Mouse (Mus musculus) v-Abl transformed pro-B cells (cell line): ENCODE data around the gene Gm44502.

Experiments
- in situ Hi-C, 2 experiments: fragments of 400-800 bp; cut with MboI; formaldehyde crosslinking; loops; one replicate each; pipeline ENCODE4 v1.15.1; 2025; ENCODE audit not compliant: unreplicated experiment in 2 of 2

Gene Gm44502

DNA sequence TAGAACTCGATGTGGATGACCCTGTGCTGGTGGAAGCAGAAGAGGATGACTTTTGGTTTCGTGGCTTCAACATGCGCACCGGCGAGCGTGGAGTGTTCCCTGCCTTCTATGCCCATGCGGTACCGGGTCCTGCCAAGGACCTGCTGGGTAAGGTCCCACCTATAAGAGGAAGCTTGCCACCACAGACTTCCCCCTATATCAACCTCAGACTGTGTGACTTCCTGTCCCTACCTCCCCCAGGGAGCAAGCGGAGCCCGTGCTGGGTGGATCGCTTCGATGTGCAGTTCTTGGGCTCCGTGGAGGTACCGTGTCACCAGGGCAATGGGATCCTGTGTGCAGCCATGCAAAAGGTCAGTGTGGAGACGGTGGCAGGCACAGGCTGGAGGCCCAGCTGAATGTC, 29.4 kb upstream of the Gm44502 start:
- in situ Hi-C loops = no loop called here

DNA sequence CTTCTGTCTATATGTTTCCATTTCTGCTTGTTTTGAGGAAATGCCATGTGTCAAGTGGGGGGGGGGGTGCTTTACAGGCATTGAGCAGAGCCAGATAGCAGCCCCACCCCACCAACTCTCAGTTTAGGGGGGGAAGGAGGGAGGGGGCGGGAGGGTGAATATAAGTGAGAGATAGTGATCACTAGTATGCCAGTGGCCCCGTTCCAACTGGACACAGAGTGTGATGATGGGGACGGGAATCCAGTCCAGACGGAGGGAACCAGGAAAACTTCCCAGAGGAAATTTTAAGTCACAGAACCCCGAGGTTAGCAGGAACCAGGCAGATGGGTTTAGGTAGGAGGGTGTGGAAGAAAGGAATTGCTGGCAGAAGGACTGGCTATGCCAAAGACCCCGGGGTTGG, 26.1 kb upstream of the Gm44502 start:
- in situ Hi-C loops = no loop called here

DNA sequence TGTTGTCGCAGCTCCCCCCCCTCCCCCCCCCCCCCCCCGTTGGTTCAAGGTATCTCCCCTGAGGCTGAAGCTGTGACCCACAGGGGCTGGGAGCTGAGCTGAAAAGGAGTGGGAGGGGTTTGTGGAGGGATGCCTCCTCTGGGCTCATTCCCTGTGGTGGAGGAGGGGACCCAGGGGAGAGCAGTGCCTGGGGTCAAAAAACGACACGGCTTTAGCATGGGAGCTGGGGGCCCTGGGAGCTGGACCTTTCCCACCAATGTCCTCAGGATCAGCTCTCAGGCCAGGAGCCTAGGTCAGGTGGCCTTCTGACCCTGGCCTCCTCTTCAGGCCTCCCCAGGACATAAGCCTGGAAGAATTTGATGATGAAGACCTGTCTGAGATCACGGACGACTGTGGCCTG, 25.4 kb upstream of the Gm44502 start:
- in situ Hi-C loops = no loop called here

DNA sequence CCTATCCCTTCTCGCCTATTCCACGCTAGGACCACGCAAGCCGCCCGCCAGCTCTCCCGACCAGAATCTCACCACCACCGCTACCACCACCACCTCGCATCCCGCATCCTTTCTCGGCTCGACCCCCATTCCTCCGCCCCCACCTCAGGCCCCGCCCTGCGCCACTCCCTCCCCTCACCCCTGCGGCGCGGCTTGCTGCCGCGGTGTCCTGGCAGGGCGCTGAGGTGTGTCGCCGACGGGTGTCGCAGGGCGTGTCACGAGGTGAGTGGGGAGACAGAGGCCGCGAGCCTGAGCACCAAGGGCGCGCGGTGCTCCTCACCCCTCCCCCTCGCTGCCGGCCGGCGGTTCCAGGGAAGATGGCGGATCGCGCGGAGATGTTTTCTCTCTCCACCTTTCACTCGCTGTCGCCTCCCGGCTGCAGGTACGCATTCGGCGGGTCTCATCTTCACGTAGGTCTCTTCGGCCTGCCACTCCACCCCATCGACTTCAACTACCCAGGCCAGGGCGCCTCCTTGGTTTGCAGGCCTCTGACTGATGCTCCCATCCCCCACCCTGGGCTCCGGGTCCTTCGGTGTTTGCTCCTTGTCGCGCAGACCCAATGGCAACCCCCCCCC, 24.5 kb upstream of the Gm44502 start, which contains the start of gene Mapk8ip2:
Gene Mapk8ip2, plus strand, starts transcription at position 49 of the 614 bp plus-strand sequence.
- in situ Hi-C loops = no loop called here

DNA sequence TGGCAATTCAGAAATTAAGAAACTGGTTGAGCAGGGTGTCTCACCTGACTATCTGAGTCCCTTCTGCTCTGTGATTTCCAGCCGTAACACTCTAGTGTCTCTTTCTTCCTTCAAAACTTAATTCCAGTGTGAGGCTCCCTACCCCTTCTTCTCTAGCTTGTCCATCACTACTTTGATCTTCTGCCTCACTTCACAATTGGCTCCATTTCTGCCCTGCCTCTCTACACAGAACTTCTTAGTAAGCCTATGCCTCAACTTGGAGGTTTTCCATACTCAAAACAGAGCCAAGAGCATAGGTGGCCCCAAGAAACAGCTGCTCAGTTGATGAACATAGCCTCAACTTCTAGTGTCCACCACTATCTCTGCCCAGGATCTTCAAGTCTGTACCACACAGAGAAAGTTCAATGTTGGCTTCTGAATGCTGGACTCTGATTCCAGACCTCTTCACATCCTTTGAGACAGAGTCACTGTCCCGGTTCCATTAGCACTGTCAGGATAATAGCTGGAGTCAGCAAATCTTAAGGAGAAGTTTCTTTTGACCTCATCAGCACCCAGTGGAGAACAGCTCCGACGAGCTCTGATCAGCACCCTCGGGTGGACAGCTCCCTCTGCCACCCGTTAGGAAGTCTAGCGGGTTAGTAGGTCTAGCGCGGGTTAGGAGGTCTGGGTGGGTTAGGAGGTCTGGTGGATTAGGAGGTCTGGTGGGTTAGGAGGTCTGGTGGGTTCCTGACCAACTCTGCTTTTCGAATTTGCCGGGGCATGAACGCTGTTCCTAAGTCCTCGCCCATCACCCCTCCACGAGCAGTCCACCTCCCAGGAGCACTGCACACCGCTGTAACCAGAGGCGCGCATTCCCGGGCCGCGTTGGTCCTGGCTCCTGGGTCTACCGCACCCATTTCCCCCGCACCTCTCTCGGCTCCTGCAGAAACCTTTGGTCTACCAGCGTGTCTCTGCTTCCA, 23.7 kb upstream of the Gm44502 start:
- in situ Hi-C loops = no loop called here

DNA sequence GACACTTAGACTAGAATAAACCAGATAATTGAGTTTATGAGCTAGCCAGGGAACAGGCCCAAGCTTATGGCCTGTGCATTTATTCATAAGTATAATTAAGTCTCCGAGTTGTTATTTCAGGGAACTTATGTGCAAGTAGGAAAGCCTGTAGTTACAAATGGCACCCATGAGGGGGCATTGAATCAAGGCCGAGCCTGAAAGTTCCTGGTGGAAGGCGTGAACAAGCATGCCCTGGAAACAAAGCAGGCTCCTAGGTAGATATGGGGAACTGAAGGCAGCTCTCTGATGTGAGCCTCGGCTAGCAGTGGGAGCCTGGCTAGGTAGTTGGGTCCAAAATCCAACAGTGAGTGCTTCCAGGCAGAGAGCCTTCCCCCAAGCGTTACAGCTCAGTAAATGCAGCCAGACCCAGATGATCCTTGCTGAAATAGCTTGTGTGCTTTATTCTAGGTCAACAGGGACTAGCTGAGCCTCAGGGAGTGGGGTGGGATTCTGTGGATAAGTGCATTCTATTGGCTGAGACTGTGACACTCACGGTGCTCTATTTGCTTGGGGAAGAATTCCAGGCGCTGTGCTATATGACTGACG, 13.1 kb upstream of the Gm44502 start:
- in situ Hi-C loops = no loop called here

DNA sequence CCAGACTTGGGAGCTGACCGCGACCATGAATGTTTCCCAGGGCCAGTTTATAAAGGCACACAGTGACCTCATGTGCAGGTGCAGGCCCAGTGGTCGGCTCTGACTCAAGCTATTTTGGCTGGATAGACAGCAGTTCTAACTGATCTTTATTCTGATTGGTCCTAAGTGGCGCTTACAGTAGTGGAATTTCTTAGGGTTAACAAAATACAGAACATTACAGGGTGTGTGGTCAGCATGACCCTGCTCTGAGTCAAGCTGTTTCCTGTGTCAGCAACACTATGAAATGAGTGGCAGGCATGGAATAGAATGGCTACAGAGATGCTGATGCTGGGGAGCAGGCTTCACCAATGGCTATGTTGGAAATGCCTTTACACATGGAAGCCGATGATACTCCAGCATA, 6.4 kb upstream of the Gm44502 start:
- in situ Hi-C loops = loop anchor here in 1 of 2 experiments (10.0 kb wide), 1 partner anchor 611 kb away; no protein-coding TSS in a partner anchor

DNA sequence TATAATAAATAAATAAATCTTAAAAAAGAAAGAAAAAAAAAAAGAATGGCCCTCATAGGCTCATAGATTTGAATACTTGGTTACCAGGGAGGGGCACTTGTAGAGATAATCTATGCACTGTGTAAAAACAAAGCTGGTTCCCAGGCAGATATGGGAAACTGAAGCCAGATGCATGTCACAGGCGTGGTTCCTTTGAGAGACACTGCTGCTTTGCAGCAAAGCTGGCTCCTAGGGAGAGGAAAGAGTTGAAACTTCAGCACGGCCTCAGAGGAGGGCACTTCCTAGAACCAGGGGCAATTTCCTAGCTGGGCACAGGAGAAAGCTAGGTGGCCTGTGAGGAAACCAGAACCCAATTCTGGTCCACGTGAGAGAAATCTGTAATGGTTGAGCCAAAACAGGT, 4.6 kb upstream of the Gm44502 start:
- in situ Hi-C loops = loop anchor here in 1 of 2 experiments (10.0 kb wide), 1 partner anchor 609 kb away; no protein-coding TSS in a partner anchor

DNA sequence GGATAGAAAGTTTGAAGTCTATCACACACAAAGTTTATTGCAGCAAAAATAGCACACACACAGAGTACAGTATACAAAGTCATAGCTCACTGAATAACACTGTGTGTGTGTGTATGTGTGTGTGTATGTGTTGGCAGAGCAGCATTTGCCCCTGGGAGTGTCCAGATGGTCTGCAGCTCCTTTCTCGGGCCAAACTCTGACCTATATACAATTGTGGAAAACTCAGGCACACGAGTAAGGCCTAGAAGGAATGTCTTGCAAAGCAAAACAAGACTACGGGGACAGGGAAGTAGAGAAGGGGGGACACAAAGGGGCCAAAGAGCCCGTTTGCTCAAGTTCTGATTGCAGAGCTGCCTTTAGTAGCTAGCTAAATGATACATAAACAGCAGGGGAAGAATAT, 3.5 kb upstream of the Gm44502 start:
- in situ Hi-C loops = loop anchor here in 1 of 2 experiments (10.0 kb wide), 1 partner anchor 608 kb away; no protein-coding TSS in a partner anchor

DNA sequence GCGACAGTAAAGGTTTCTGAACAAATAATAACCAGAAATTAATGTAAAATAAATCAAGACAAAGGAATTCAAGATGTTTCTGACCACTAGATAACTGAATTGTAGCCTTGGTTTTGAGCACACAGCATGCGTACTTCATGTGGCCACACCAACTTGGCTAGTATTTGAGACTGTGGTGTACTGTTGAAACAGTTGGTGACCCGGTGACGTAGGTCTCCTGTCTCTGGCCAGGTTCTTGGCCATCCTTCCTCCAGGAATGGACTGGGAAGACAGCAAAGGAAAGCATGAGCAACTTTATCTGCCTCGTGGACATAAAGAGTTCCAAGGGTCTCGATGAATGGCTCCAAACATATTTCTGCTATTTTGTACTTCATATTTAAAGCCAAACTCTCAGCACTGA, 2.3 kb upstream of the Gm44502 start:
- in situ Hi-C loops = loop anchor here in 1 of 2 experiments (10.0 kb wide), 1 partner anchor 607 kb away; no protein-coding TSS in a partner anchor

DNA sequence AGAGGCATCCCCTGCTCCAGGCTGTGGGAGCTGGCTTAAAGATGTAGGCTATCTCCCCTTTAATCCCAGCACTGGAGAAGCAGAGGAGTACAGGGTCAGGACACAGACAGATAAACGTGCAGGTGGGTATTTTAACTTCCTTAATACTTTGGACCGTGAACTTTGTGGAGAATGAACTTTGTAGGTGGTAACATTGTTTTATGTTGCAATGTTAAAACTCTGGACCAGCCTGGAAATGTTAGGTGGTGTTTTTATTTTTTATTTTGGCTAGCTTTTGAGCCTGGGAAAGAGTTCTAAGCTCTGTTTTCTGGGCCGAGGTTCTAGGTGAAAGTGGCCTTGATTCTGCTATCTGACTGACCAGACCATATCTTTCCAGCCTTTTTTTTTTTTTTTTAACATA, 1.8 kb upstream of the Gm44502 start:
- in situ Hi-C loops = loop anchor here in 1 of 2 experiments (10.0 kb wide), 1 partner anchor 606 kb away; no protein-coding TSS in a partner anchor

DNA sequence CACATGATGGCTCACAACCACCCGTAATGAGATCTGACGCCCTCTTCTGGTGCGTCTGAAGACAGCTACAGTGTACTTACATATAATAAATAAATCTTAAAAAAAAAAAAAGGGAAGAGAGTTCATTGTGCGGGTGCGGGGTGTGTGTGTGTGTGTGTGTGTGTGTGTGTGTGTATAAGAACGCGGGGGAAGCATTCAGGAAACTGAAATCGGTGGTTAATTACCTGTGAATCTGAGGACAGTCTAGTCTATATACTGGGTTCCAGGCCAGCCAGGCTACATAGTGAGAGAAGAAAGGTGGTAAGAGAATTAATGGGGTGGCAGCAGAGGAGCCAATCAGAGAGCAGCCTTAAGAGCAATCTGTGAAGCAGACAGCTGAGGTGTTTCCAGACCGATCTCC, 1.3 kb upstream of the Gm44502 start:
- in situ Hi-C loops = loop anchor here in 1 of 2 experiments (10.0 kb wide), 1 partner anchor 606 kb away; no protein-coding TSS in a partner anchor

DNA sequence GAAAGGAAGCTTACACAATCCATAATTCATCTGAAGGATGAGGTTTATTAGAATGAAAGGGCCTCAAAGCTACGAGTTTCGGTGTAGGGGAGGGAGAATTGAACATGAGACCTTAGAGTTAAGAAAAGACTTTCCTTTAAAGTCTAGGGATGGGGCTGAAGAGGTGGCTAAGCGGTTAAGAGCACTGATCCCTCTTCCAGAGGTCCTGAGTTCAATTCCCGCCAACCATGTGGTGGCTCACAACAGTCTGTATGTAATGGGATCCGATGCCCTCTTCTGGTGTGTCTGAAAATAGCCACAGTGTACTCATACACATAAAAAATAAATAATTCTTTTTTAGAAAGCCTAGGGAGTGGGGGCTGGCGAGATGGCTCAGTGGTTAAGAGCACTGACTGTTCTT, 845 bp upstream of the Gm44502 start:
- in situ Hi-C loops = loop anchor here in 1 of 2 experiments (10.0 kb wide), 1 partner anchor 606 kb away; no protein-coding TSS in a partner anchor

DNA sequence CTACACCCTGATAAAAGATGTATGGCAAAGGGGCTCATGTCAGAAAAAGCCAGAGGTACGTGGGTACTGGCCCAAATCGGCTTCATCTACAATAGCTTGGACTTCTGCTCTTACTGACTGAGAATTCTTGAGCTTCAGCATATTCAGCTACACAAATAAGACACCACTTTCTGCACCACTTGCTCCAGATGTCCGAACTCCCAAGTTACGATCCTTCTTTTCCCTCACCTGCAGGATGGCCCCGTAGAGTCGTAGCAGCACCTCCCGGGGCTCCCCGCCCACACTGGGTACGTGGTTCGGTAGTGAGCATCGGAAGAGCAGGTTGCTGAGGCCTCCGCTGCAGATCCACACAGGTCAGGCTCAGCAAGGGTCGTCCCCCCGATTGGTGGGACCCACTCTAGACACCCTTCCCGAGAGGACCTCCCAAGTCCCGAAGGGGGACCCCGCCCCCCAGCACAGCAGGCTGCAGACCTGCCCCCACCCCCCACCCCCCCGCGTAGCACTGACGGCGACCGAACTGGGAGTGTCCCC, 610 bp downstream of the Gm44502 start:
- in situ Hi-C loops = loop anchor here in 1 of 2 experiments (5.0 kb wide), 1 partner anchor 57 kb away; the partner anchor contains the start of gene Sco2

DNA sequence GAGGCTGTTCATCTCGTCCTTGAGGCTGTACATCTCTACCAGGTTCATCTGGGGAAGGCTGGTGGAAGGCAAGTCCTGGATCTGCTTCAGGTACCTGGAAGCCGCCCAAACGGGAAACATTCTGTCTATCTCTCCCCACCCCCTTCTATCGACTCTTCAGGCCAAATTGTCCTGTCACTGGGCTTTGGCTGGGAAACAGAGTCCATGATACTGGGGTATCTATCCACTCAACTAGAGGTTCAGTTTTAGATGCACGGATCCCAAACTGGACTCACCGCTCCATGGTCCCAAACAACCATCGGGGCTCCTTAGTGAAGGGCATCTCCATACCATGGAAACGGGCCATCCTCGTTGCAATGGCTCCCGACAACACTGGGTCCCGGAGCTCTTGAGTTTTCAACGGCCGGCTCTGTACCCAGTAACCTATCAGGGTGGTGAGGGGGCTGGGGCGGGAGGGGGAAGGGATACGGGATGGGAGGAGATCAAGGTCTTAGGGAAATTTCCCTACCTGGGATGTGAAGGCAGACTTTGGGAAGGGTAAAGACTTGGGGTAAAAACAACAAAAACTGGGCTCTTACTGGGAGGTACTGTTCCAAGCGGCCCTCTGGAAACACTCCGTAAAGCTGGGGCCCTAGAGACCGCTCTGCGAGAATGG, 1.2 kb downstream of the Gm44502 start:
- in situ Hi-C loops = loop anchor here in 1 of 2 experiments (5.0 kb wide), 1 partner anchor 56 kb away; the partner anchor contains the start of gene Sco2

DNA sequence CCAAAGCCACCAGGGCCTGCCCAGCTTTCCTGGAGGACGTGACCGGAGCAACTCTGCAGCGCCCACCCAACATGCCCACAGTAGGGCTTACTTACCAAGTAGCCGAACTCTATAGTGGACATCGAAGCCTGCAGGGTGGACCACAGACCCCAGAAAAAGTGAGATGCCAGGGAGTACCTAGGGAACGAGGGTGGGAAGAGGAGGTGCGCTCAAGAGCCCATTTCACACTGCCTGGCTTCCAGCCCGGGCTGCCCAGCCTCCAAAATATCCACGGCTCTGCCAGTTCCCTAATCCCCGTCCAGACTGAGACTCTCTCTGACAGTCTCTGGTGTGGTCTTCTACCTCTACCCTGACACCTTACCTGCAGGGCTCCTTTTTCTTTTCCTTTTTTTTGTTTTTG, 2.8 kb downstream of the Gm44502 start:
- in situ Hi-C loops = loop anchor here in 1 of 2 experiments (5.0 kb wide), 1 partner anchor 54 kb away; the partner anchor contains the start of gene Sco2

DNA sequence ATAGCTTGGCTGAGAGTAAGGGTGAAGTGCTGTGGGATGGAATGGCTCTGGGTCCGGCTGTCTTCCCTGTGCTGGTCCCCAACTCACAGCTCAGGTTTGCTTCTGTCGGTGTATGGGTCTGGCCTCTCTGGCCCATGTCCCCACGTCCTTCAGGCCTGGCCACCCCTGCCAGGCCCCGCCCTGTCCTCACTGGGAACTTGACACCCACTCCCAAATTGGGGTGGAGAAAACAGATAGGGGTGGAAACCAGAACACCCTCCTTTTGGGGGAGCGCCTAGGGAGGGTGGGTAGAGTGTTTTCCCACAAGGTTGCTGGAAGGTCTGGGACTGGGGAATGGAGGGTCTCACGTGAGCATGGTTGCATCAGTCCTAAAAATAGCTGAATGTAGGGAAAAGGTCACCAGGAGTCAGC, 3.8 kb downstream of the Gm44502 start, which contains the start of gene Cpt1b:
Gene Cpt1b, minus strand, starts transcription at position 153 of the 411 bp plus-strand sequence.
- in situ Hi-C loops = loop anchor here in 1 of 2 experiments (5.0 kb wide), 1 partner anchor 53 kb away; the partner anchor contains the start of gene Sco2

DNA sequence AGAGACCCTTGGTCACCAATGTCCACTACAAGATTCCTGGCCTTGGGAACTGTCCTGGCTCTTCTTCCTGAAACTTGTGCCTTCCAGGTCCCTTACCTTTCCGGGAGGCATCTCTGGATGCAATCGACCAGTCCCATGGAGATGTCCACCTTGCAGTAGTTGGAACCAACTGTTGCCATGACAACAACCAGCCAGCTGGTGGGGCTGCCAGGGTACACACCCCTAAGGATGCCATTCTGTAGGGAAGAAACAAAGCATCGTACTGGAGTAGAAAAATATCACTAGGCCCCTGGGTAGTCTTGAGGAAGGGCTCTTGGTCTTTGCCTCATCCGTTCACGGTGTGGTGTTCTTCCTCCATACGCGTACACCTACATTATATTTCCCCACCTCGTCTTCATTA, 4.9 kb downstream of the Gm44502 start:
- in situ Hi-C loops = loop anchor here in 1 of 2 experiments (5.0 kb wide), 1 partner anchor 52 kb away; the partner anchor contains the start of gene Sco2

DNA sequence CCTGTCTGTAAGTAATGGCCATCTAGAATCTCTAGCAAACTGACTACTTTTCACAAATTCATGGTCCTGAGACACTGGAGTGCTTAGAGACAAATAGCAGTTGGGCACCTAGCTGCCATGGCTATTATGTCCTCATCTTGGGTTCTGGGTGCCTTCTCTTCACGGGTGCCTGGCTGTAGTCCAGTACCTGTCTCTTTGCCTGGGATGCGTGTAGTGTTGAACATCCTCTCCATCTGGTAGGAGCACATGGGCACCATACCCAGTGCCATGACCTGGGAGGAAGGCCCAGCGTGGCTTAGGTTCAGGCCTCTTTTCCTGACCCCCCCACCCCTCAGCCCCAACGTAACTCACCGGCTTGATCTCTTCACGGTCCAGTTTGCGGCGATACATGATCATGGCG, 7.6 kb downstream of the Gm44502 start:
- in situ Hi-C loops = no loop called here
